Mouse (Mus musculus) left cerebral cortex, adult 8-10 months (tissue): ENCODE measurements around the gene Hs2st1. TPM values are rescaled to one million over a fixed set of nuclear protein-coding genes. Genes with fewer than 3 reads are reported as not detected.

ENCODE experiments used
- DNase-seq, 2 experiments: peaks; one replicate each; pipeline ENCODE4 v3.0.0; 2022; ENCODE audit warnings: low spot score in 2 of 2
- total RNA-seq, 4 experiments: library from RNA; stranded (reverse); gene quantifications; 2 replicates each; pipeline ENCODE4 v1.2.4; 2022

The Hs2st1 gene
- total RNA-seq, 4 experiments from 2014 or later, result 42.0 to 51.7 (median 48.7) TPM

- no peak for DNase-seq
These were observed 16.8 kb upstream of the Hs2st1 start for GRCm38 (mm10) chr3:144586731-144587130.

DNA sequence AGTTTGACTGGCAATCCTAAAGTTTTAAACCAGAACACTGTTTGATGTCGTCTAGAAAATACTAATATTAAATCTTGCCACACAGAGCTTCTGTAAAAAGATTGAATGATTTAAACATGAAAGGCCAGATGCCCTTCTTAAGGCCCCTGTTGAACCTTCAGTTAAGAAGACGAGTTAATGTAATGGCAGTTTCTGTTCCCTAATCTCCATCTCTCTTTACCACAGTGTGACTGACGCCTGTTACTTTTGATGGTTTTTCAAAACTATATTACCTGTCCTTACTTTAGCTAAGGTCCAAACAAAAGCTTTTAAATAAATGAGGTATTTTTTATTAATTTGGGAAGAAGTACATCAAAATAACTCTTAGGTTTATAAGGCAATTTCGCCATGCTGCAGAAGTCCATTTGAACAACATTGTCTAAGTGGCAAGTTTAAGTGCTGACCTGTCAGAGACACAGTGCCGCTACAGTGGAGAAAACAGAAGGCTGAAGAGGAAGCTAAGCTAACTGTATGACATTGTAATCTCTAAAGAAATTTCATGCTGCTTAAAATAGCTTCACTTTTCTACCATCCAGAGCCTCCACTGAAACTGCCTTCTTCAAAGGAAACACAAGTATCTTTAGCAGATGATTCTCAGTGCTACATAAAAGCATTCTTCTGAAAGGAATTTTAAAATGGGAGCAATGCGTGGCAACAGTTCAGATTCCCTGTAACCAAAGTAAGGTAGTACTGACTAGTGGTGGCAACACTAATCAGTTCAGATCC, 15.0 kb upstream of the Hs2st1 start:
- no peak for DNase-seq

DNA sequence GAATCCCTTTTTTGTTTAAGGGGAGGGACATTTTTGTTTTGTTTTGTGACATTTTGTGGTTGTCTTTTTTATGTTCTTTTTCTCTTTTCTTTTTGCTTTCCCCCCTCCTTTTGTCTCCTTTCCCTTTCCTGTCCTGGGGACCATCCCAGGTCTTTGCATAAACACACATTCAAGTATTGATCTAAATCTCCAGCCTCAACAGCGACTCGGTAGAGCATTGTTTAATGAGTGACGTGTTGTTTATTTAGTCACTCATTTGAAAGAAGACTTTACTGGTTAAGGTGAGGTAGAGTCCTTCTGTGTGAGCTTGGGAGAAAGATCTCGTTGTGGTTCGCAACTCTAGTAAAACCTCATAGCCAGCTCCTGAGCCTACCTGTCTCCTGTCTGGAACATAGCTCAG, 13.8 kb upstream of the Hs2st1 start:
- DNase-seq, result no peak

- no peak for DNase-seq
These were observed 12.3 kb upstream of the Hs2st1 start for GRCm38 (mm10) chr3:144582306-144582705.

DNA sequence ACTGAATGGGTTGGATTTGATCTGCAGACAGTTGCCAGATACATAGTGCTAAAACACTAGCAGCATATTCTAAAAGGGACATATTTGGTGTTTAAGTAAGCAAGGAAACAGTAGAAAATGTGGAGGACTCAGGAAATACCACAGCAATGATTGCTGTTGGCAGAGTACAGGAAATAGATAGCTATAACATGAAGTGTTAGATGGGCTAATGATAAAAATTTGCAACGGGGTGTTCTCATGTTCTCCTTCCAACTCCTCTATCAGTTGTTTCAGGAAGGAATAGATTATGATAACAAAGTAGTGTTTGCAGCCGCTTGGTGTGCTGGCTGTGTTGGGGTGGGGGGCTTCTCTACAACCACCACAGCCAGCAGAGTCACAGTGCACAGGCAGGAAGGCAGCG, 11.9 kb upstream of the Hs2st1 start:
- no peak for DNase-seq

DNA sequence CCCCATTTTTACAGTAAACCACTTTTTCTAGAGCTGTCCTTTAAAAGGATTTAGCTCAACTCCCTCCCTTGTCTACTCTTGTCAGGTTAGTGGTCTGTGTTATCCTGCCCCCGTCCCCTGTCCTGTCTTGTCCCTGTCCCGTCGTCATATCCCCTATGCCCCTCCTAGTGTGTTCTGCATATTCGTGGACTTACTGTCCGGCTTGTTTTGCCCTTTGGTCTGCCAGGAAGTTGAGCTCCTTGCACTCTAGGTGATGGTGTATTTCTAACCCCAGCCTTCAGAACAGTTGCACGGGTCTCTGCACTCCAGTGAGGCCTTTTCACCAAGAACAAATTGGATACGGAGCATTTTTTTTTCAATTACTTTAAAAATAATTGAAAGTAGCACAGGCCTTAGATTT, 10.3 kb upstream of the Hs2st1 start:
- no peak for DNase-seq

DNA sequence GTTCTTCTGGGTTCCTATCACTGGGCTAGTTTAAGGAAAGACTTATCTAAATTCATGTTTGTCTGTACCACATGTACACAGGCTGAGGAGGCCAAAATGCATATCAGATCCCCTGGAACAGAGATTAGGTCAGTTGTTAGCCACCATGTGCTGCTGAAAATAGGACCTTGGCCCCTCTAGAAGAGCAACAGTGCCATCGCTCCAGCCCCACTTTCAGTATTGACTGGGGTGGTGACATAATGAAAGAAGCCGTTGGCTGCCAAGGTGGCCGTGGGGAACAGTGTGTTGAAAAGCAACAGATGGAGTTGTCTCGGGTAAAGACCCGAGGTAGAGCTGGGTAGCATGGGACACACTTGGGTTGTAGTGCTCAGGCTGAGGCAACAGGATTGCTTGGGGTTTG, 9.8 kb upstream of the Hs2st1 start:
- DNase-seq, result no peak

DNA sequence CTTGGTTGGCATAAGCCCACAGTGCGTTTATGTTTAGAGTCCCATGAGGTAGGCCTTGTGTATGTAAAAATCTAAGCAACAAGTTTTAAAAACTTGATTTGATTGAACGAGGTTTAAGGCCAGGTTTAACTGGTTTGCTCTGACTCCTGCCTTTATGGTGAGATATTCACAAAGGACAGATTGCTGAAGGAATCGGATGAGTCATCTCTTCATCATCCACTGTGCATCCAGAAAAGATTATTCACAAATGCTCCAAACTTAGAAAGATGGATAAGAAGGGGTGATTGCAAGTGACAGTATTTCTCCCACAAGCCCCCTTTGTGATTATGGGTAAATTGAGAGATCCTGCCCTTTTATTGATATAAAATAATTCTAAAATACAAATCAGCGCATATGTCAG, 8.9 kb upstream of the Hs2st1 start:
- DNase-seq, result no peak

DNA sequence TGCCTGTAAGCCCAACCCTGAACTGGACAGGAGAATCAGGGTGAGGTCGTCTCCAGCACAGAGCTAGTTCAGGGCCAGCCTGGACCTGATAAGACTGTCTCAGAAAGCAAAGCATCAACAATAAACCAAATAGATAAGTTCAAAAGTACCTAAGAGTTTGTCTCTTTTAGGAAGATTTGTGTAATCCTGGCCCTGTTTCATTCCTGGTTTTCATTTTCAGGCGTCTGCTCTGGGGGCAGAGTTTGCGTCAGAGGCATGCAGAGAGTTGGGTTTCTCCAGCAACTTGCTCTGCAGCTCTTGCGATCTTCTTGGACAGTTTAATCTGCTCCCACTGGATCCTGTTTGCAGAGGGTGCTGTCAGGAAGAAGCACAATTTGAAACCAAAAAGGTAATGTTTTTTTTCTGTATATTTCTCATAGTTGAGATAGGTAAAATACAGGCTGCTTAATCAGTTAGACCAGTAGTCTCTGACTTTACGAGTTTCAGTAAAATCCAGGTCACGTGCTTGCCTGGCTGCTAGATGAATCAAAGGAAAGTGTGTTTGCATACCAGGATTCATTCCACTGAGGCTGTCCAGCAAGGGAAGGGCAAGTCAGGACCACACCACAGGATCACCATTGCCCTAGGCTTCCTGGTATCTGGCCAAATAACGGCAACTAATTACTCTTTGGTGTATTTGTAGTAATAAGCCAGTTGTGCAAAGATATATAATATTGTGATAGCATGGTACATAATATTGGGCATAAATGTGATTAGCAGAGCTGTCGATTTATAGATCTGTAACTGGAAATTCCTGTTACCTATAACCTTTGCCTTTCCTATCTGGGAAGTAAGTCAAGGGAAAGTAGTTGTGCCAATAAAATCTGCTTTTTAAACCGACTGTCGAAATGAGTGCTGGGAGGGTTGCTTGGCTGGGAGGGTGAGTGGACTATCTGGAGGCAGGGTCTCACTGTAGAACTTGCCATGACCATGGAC, 7.7 kb upstream of the Hs2st1 start:
- DNase-seq, result no peak

- no peak for DNase-seq
These were observed 4.3 kb upstream of the Hs2st1 start for GRCm38 (mm10) chr3:144574256-144574655.

DNA sequence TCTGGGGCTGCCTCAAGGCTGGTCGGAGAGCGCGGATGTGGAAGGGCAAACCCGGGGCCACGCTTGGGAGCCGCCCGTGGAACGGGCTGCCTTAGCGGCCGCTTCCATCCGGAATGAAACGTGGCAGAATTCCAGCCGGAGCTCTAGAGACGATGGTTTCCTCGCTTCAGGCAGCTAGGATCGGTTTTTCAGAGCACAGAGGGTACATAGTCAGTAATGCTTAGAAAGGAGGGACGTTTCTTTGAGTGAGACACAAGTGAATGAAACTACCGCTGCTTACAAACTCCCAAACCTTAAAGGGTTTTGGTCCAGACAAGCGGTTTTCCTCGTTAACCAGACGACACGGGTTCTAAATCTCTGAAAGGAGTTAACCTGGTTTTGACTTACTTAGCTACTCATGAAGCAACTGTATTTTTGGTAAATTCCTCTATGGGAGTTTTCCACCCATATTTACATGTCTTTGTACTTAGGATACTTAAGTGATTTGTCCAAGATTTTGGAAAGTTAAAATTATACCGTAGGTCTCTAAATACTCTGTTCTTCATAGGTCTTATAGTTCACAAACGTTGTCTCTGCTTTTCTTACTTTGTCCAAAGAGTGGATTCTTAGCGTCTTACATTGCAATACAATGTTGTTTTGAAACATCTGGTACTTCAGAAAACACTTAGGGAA, 971 bp upstream of the Hs2st1 start:
- DNase-seq, result no peak

- peak; percentile 32 to 34 for DNase-seq
These were observed 495 bp downstream of the Hs2st1 start for GRCm38 (mm10) chr3:144569401-144569971.

GRCm38 (mm10) chr3:144568861-144569361, 1.1 kb downstream of the Hs2st1 start:
- no peak for DNase-seq

DNA sequence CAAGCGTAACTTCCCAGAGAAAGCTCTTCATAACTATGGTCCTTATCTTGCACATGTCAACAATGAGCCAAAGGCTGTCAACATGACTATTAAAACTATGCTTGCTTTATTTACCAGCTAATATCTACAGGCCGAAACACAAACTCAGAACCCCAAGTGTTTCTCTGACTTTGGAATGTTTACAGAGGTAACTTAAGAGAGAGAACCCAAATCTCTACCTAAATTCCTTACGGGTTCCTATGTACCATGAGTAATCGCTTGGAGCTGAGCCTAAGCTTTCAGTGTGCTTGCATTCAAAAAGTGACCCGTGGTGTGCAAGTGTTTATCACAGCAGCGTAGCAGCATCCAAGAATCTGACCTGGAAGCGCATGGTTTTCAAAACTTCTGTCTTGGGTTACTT, 4.8 kb downstream of the Hs2st1 start:
- no peak for DNase-seq

DNA sequence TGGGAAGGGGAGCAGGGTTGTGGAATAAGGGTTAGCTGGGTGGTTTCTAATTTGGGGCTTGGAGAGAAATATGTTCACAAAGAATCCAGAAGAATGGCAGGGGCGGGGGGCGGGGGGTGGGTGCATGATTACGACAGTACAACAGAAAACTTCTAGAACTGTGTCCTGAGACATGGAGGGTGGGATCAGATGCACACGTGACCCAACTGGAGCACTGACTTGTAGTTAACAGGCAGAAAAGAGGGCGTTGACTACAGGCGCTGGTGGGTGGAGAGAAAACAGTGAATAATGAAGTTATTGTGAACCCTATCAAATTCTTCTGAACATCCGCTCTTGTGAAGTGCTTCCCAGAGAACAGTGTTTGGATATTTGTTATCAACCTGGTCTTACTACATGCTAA, 6.1 kb downstream of the Hs2st1 start:
- DNase-seq, result no peak

DNA sequence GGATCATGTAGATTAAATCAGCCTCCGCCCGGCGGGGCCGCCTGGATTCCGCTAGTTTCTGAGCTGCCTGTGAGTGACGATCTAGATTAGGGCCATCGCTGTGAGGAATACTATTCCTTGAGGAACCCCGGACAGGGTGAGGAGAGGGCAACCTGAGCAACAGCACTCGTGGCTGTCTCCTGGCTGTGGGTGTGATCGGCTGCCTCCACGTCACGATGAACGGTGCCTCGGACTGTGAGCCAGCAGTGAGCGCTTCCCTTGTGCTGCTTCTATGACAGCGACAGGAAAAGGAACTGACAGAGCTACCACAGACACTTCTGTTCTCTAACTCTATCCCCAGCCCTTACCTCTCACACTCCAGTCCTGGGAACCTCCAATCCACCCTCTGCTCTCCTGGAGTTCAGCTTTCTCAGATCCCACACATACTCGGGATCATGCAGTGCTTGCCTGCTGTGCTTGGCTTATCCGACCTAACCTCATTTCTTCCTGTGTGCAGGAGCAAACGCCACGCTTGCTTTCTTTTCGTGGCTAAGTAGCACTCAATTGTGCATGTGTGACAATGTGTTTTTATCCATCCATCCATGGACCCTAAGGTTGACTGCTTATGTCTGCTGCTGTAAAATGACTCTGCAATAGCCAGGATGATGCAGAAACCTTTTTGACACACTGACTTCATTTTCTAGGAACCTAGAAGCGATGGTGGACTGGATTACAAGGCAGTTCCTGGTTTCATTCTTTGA, 8.3 kb downstream of the Hs2st1 start:
- no peak for DNase-seq

DNA sequence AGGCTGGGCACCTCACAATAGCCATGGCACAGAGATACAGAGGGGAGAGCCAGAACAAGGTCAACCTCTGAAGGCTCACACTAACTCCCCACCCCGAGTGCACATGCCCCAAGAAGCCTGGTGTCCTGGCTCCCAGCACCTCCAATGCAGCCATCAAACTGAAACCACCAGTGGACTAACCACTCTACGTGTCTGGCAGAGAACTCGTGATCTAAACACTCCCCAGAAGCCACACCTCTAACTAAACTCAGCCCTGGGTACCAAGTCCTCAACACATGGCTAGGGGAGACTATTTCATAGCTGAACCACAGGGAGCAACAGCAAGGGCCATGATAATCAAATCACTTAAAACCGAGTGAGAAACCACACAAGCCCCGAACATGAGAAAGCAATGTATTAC, 11.7 kb downstream of the Hs2st1 start:
- DNase-seq, result no peak

DNA sequence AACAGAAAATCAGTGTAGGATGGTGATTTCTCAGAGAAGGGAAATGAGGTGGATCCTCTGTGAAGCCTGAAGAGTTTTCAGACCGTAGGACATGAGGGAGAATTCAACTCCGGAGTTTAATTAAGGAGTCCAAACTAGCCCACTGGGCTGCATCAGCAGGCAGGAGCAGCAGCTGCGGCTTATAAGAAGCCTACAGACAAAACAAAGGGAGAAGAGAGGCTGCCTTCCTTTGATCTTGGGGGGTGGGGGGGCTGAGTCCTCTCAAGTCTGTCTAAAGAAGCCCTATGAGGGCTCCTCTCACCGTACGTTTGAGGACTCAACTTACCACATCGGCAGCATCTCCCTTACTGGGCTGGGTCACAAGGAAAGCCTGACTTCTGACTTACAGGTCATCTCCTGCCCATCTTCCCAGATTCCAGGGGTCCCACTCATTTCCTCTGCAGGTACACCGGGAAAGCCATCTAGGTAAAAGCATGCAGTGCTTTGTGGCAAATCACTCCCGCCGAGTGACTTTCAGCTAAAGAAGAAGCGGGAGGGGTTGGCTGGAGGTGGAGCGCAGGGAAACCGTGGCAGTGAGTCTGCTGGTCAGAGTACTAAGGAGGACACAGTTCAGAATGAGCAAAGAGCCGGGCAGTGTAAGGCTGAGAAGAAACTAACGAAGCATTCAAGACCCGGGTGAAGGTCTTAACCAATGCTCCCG, 13.2 kb downstream of the Hs2st1 start:
- DNase-seq, result no peak

DNA sequence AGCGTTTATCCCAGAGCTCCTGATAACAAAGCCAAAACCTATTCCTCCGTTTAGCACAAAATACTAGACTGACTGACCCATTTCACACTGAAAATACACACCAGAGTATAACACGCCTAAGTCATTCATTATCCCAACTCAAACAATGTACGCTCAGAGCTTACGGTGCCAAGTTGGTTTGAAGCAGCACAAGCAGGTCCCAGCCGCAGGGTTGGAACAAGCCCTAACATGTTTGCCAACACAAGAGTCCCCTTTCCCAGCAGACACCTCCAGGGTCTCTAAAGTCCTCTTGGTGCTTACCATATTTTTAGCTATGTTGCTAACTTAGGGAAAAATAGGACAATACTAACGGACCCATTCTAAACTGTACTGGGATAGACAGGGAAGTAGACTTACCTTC, 14.8 kb downstream of the Hs2st1 start:
- DNase-seq, result no peak

DNA sequence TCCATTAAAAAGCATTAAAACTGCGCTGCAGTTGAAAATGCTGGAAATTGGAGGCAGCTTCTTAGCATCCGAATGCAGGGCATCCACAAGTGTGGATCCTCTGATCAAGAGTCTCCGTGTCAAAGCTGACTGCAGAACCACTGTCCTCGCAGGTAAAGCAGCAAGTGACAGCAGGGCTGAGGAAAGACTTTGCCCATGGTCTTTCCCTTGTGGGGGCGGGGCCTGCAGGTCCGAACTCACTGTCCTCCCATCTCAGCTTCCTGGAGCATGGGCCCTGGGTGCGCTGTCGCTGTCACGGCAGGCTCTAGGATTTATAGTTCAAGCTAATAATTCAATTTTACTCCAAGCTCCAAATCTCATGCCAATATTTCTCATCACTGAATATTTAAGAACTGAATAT, 15.5 kb downstream of the Hs2st1 start:
- DNase-seq, result no peak
